Mouse (Mus musculus) embryo, embryonic 11.5 days (tissue): ENCODE data around the gene Polr3h.

ENCODE experiments used
- DNase-seq: peaks from one replicate; pipeline ENCODE4 v3.0.0-alpha.2; 2012; ENCODE audit warnings: low read depth, low spot score

The Polr3h gene

GRCm38 (mm10) chr15:81847161-81847560, 78.9 kb downstream of the Polr3h start:
- no peak for DNase-seq

- DNase-seq, result no peak
Observed at GRCm38 (mm10) chr15:81846755-81847154, 79.3 kb downstream of the Polr3h start.

- no peak for DNase-seq
Observed at GRCm38 (mm10) chr15:81845724-81846123, 80.3 kb downstream of the Polr3h start.

- no peak for DNase-seq
Observed at GRCm38 (mm10) chr15:81845033-81845625, 80.9 kb downstream of the Polr3h start.

GRCm38 (mm10) chr15:81842275-81842674, 83.8 kb downstream of the Polr3h start:
- no peak for DNase-seq

GRCm38 (mm10) chr15:81840306-81840705, 85.7 kb downstream of the Polr3h start:
- DNase-seq, result no peak

- no peak for DNase-seq
Observed at GRCm38 (mm10) chr15:81839634-81840033, 86.4 kb downstream of the Polr3h start.

GRCm38 (mm10) chr15:81838554-81839235, 87.3 kb downstream of the Polr3h start:
- no peak for DNase-seq
